Mouse (Mus musculus) midbrain, embryonic 14.5 days (tissue): ENCODE measurements at regions not wholly inside any gene's neighbourhood (a gene's known extent, or its start where the extent isn't known, plus 50 kb on each side); places are given as distances from the start of the nearest gene placed in this dataset.

Experiments
- ATAC-seq: fragments of 200-750 bp; cut with Nextera tagmentation; 2 replicates; pipeline ENCODE4 v1.8.0; 2017; ENCODE audit warnings: moderate number of reproducible peaks, moderate library complexity; ENCODE audit not compliant: low FRiP score, low TSS enrichment
- DNase-seq: peaks from one replicate; pipeline ENCODE4 v3.0.0-alpha.2; 2015
- H3K27ac ChIP-seq: fragments of 300-500 bp; sonication (generic); replicated peaks from 2 replicates; pipeline ENCODE4 v1.5.1; 2014; ENCODE audit warnings: mild to moderate bottlenecking, low read depth, low read length, moderate library complexity
- H3K27me3 ChIP-seq: fragments of 300-500 bp; sonication (generic); 2 replicates; pipeline ENCODE4 v1.6.1; 2014; ENCODE audit warnings: low read length, control low read depth, mixed read lengths; ENCODE audit not compliant: control insufficient read depth, insufficient read depth
- H3K36me3 ChIP-seq: fragments of 300-500 bp; sonication (generic); 2 replicates; pipeline ENCODE4 v1.6.1; 2014; ENCODE audit warnings: low read length, control low read depth; ENCODE audit not compliant: control insufficient read depth, insufficient read depth
- H3K4me1 ChIP-seq: fragments of 300-500 bp; sonication (generic); 2 replicates; pipeline ENCODE4 v1.6.1; 2014; ENCODE audit warnings: mild to moderate bottlenecking, antibody characterized with exemption, low read length, control low read depth; ENCODE audit not compliant: control insufficient read depth, insufficient read depth
- H3K4me2 ChIP-seq: fragments of 300-500 bp; sonication (generic); 2 replicates; pipeline ENCODE4 v1.6.1; 2014; ENCODE audit warnings: mild to moderate bottlenecking, low read length, moderate library complexity
- H3K4me3 ChIP-seq: fragments of 300-500 bp; sonication (generic); replicated peaks from 2 replicates; pipeline ENCODE4 v1.5.1; 2014; ENCODE audit warnings: low read depth, low read length
- H3K9ac ChIP-seq: fragments of 300-500 bp; sonication (generic); replicated peaks from 2 replicates; pipeline ENCODE4 v1.6.1; 2014; ENCODE audit warnings: mild to moderate bottlenecking, low read length, moderate library complexity
- H3K9me3 ChIP-seq: fragments of 300-500 bp; sonication (generic); 2 replicates; pipeline ENCODE4 v1.6.1; 2016; ENCODE audit warnings: low read length, control low read depth, mixed read lengths; ENCODE audit not compliant: control insufficient read depth
- WGBS: fragments of 180-500 bp; shearing (Covaris S2); extraction: QIAGEN DNeasy Blood & Tissue Kit; methylation state at CpG from one replicate; pipeline ENCODE4 v1.1.7; 2014; 5-methylcytosine and 5-hydroxymethylcytosine counted together

DNA sequence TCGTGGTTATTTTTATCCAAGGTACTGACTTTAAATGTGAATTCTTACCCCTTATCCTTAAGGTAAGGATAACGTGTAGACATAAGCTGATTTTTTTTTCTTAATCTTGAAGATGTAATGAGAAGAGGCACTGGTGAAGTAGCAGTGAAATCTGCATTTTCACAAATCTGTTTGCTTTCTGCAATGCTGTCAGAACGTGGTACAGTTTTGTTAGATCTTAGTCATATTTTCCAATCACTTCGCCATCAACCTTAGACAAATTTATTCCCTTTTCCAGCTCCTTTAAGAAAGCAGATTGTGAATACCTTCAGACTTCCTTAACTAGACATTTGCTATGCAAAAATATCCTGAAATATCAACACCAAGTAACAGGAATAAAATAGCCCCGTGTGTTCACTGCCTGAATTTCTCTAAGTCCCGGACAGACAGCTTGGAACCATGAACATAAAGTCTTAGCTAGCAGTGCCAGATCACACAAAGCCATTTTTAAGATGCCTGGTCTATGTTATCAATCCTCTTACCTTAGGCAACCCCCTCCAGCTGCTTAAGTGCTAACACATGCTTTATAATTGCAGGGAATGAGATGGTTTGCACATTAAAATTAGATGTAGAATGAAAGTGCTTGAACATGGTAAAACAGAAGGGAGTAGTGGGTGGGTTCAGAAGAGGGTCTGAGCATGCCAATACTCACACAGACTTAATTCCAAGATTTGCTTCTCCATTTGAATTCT, 202.7 kb downstream of the Ptprc start:
- Histone ChIP-seq H3K4me2 (no peak overlapping the region), H3K27me3 (no peaks in the 10 kb centered on the region), H3K27ac (0 out of 2 replicates have a peak overlapping the region, but pooled peaks have one; percentile 16), H3K4me3 (no peak overlapping the region), H3K4me1 (no peaks in the 10 kb centered on the region), H3K36me3 (no peaks in the 10 kb centered on the region), H3K9me3 (no peaks in the 10 kb centered on the region), H3K9ac (no peak overlapping the region)
- WGBS, result 79% methylated on average over 6 of the region's 6 CpGs
- ATAC-seq (no peak), DNase-seq (no peak)

DNA sequence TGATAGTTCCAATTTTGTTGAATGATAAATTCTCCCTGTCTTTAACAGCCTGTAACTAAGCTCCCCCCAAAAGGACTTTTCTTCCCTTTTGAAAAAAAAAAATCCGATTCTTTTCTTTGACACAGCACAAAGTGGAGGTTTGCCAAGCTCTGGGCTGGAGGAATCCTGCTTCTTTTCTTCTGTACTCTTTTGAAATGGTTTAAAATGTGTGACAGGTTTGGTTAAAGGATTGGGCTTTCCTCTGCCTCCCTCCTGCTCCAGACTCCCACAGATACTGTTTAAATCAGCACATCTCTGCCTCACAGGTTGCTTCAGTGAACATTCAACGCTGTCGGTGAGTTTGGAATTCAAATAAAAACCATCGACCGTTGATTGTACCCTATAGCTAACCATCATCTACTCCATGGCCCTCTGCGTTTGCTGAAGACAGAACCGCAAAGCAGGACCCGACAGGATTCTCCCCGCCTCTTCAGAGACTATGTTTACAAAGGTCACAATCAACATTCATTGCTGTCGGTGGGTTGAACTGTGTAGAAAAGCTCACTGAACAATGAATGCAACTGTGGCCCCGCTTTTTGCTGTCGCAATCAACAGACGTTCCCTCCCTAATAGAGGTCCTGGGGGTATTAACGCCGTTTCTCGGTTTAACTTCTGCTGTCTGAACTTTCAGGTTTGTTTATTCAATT, 209.2 kb downstream of the Ptprc start:
- WGBS, result 23% methylated on average over 16 of the region's 16 CpGs
- H3K9me3 ChIP-seq, result no peaks in the 10 kb centered on the region
- DNase-seq (peak; percentile 74), ATAC-seq (peak; percentile 43; the same call in 1 of the 2 replicates)
- H3K4me2 ChIP-seq, result 0 out of 2 replicates have a peak overlapping the region, but pooled peaks have one; percentile 1
- peaks cover 3% of the 10 kb centered on the region for H3K4me1 ChIP-seq
- no peak overlapping the region for H3K9ac ChIP-seq
- H3K27me3 ChIP-seq, result no peaks in the 10 kb centered on the region
- H3K36me3 ChIP-seq, result peaks cover 17% of the 10 kb centered on the region; the same call in 1 of the 2 replicates
- H3K27ac ChIP-seq, result peak overlapping the region; percentile 56
- no peak overlapping the region for H3K4me3 ChIP-seq

DNA sequence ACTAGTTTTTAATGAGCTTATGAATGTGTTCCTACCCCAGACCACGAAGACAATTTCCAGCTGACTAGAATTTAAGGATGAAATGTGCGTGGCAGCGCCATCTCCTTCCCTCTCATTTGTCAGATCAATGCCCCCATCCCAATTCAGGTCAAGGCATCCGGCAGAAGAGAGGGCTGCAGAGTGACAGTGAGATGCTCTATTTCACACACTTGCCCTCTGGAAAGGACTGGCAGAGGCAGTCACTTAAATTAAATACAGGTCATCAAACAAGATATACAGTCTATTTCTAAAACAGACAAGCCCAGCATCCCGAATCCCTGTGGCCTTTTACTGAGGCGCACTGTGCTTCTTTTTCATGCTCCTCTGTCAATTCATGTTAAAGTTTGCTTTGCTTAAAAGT, 211.9 kb downstream of the Ptprc start:
- Histone ChIP-seq H3K36me3 (peaks cover 19% of the 10 kb centered on the region; the same call in 1 of the 2 replicates), H3K4me2 (no peak overlapping the region), H3K9ac (no peak overlapping the region), H3K9me3 (no peaks in the 10 kb centered on the region), H3K4me3 (no peak overlapping the region), H3K27me3 (no peaks in the 10 kb centered on the region), H3K27ac (no peak overlapping the region), H3K4me1 (peaks cover 3% of the 10 kb centered on the region)
- WGBS, result 66% methylated on average over 6 of the region's 6 CpGs
- ATAC-seq, result no peak
- no peak for DNase-seq

DNA sequence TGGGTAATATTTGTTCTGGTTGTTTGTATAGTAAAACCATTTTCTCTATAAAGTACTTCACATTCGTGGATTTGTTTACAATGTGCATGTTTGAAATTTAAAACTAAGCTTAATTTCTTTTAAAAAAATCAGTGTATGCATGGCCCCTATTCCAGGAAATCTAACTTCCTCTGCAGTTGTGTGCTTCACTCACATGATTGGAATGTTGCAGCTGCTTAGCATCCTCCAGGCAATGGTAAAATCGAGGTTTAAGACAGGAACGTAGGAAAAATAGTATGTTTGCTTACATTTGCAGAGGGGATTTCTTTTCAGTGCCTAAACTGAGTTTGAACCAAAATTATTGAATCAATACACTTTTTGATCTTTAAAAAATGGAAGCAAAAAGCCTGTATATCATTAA, 217.5 kb downstream of the Ptprc start:
- WGBS, result 91% methylated on average over 3 of the region's 3 CpGs
- Histone ChIP-seq H3K4me2 (no peak overlapping the region), H3K36me3 (peaks cover 14% of the 10 kb centered on the region), H3K9ac (no peak overlapping the region), H3K27ac (no peak overlapping the region), H3K27me3 (no peaks in the 10 kb centered on the region), H3K4me1 (no peaks in the 10 kb centered on the region), H3K4me3 (no peak overlapping the region), H3K9me3 (no peaks in the 10 kb centered on the region)
- ATAC-seq (no peak), DNase-seq (no peak)

DNA sequence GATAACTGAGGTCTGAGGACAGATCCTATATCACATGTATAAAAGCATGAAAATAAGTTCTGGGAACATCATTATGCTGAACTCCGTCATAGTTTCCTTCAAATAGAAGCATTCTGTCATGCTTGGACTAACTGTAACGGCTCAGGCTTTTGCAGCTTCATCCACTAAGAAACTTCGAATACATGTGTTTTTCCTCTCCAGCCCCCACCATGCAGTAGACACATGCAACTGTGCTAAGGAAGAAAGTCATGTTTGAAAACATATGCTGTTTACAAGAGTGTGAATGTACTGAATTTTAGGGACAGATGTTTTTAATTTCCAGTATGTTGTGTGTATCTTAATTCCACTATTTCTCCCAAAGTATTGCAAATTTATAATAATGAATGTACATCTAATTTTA, 219.5 kb downstream of the Ptprc start:
- Histone ChIP-seq H3K4me1 (no peaks in the 10 kb centered on the region), H3K4me3 (no peak overlapping the region), H3K27me3 (no peaks in the 10 kb centered on the region), H3K27ac (no peak overlapping the region), H3K9me3 (no peaks in the 10 kb centered on the region), H3K4me2 (no peak overlapping the region), H3K36me3 (peaks cover 19% of the 10 kb centered on the region), H3K9ac (no peak overlapping the region)
- 82% methylated on average over 3 of the region's 3 CpGs for WGBS
- no peak for DNase-seq
- no peak for ATAC-seq

DNA sequence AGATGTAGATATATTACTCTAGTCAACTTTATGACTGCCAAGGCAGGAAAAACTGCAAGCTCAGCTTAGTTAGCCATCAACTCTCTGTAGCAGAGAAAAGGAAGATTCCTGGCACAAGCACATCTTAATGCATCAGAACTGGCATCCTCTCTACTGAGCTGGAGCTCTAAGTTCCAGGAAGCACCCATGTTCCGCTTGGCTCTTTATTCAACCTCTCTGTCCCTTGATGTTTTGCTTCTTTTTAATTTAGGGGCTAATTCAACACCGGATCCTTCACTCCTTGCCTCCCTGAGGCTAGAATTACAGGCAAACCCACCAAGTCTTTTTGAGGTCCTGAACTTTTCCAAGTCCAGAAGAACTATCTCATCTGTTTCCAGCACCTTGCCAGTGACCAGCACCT, 220.4 kb downstream of the Ptprc start:
- Histone ChIP-seq H3K9me3 (no peaks in the 10 kb centered on the region), H3K4me3 (no peak overlapping the region), H3K4me2 (no peak overlapping the region), H3K4me1 (no peaks in the 10 kb centered on the region), H3K36me3 (peaks cover 21% of the 10 kb centered on the region), H3K27me3 (no peaks in the 10 kb centered on the region), H3K27ac (no peak overlapping the region), H3K9ac (no peak overlapping the region)
- DNase-seq, result no peak
- WGBS, result 74% methylated on average over 2 of the region's 2 CpGs
- ATAC-seq, result no peak

DNA sequence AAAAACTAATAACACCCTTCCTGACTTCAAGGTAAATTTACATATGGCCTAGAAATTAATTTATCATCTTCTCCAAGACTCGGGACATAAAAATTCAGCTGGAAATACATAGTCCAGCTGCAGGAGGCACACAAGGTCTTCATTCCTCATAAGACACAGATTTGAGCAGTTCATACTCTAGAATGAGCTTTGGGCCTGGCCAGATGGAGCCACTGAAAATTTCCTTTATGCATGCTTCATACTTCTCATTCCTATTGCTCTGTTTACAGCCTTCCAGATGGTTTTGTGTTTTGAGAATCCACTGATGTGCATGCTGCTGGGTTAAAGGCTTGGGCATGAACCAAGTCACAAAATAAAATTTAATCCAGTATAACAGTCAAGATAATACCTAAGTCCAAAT, 222.1 kb downstream of the Ptprc start:
- Histone ChIP-seq H3K4me3 (no peak overlapping the region), H3K9me3 (no peaks in the 10 kb centered on the region), H3K4me1 (no peaks in the 10 kb centered on the region), H3K4me2 (no peak overlapping the region), H3K27ac (no peak overlapping the region), H3K9ac (no peak overlapping the region), H3K27me3 (no peaks in the 10 kb centered on the region), H3K36me3 (peaks cover 30% of the 10 kb centered on the region)
- DNase-seq, result no peak
- 90% methylated on average over 1 of the region's 1 CpGs for whole genome bisulfite sequencing
- no peak for ATAC-seq

DNA sequence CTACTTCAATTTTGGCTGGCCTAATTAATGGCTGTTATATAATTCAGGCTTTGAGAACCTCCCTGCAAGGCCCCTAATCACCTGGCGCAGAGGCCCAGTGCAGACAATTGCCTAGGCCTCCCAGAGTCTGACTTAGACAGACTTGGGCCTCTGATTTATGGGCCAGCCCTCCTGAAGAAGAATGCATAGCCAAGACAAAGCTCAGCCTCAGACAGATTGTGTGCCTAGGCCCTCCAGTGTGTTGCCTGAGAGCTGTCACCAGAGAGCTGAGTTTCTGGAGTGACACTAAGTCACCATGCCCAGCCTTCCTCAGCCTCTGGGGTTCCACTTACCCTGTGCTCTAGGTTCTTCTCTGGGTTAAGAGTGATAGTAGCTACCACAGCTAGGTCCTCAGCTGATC, 222.7 kb downstream of the Ptprc start:
- Histone ChIP-seq H3K27ac (0 out of 2 replicates have a peak overlapping the region, but pooled peaks have one; percentile 50), H3K4me1 (no peaks in the 10 kb centered on the region), H3K36me3 (peaks cover 30% of the 10 kb centered on the region), H3K9ac (no peak overlapping the region), H3K4me2 (no peak overlapping the region), H3K9me3 (no peaks in the 10 kb centered on the region), H3K4me3 (no peak overlapping the region), H3K27me3 (no peaks in the 10 kb centered on the region)
- ATAC-seq, result no peak
- DNase-seq, result no peak
- WGBS, result 79% methylated on average over 1 of the region's 1 CpGs

DNA sequence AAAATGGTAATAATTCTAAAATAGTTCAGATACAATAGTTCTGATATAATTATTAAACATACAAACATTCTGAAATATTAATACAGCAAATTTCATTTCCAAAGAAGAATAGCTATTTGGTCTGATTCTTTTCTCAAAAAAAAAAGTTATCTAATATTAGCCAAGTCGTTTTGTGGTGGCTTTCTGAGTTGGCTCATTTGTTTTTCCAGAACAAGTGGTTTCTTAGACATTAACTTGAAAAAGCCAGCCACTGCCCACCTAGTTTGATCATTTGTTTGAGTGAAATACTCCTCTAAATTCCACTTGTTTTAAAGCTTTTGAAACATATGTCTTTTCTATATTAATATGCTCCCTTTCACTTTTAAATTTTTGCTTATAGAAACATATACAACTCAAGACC, 227.6 kb downstream of the Ptprc start:
- peaks cover 36% of the 10 kb centered on the region for H3K36me3 ChIP-seq
- no peak overlapping the region for H3K4me3 ChIP-seq
- WGBS, result 77% methylated on average over 1 of the region's 1 CpGs
- H3K4me2 ChIP-seq, result no peak overlapping the region
- no peaks in the 10 kb centered on the region for H3K4me1 ChIP-seq
- no peak overlapping the region for H3K27ac ChIP-seq
- H3K9me3 ChIP-seq, result no peaks in the 10 kb centered on the region
- DNase-seq (no peak), ATAC-seq (no peak)
- H3K27me3 ChIP-seq, result no peaks in the 10 kb centered on the region
- H3K9ac ChIP-seq, result no peak overlapping the region
